Mouse (Mus musculus): ENCODE data around the gene Papln. TPM values are rescaled to one million over a fixed set of nuclear protein-coding genes. Genes with fewer than 3 reads are reported as not detected.
A peak's percentile ranks its signal among the peaks of the same experiment; 100 is the strongest.

The Papln gene
- polyA plus RNA-seq, 1 experiment from 2014 or later = 2.1 TPM

DNA sequence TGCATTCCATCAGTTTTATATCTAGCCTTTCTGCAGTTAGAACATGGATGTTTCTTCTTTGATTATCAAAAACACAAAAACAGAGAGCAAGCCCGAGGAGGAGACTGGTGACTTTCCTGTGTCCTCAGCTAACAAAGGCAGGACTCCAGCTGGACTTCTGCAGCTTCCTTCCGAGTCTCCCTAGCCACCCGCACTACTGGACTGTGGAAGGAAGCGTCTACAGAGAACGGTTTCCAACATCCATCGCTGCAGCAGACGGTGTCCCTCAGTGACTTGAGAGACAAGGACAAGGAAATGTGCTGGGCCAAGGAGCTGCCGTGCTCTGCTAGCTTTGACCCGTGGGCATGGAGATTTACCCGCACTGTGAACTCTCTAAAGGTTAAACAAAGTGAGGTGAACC lies 29.4 kb upstream of the Papln start:
- Histone ChIP-seq H3K27ac (ENCODE audit: low read depth) (no peak overlapping the region), H3K9me3 (ENCODE audit: control insufficient read depth, low read length) (no peaks in the 10 kb centered on the region), H3K27me3 (replicated peaks; ENCODE audit: control insufficient read depth, insufficient read depth, low read length) (no peaks in the 10 kb centered on the region), H3K9ac (ENCODE audit: low read length) (no peak overlapping the region), H3K4me3 (ENCODE audit: low read depth, low read length) (no peak overlapping the region), H3K4me1 (replicated peaks; ENCODE audit: control insufficient read depth, insufficient read depth, low read length) (no peaks in the 10 kb centered on the region), H3K36me3 (ENCODE audit: control insufficient read depth, insufficient read depth, low read length) (peaks cover 79% of the 10 kb centered on the region), H3K4me2 (ENCODE audit: low read length) (no peak overlapping the region)
- DNase-seq (ENCODE audit: low spot score) (no peak), ATAC-seq (replicated peaks; ENCODE audit: low FRiP score, low TSS enrichment, low read depth) (no peak)
- 88% methylated on average over 10 of the region's 10 CpGs for WGBS

- H3K36me3 ChIP-seq (ENCODE audit: control insufficient read depth, insufficient read depth, low read length) = peaks cover 57% of the 10 kb centered on the region
- H3K27ac ChIP-seq (ENCODE audit: low read depth) = no peak overlapping the region
- DNase-seq (ENCODE audit: low spot score) (no peak), ATAC-seq (replicated peaks; ENCODE audit: low FRiP score, low TSS enrichment, low read depth) (no peak)
- no peak overlapping the region for H3K4me3 ChIP-seq (ENCODE audit: low read depth, low read length)
- H3K4me1 ChIP-seq (replicated peaks; ENCODE audit: control insufficient read depth, insufficient read depth, low read length) = no peaks in the 10 kb centered on the region
- H3K9me3 ChIP-seq (ENCODE audit: control insufficient read depth, low read length) = no peaks in the 10 kb centered on the region
- H3K27me3 ChIP-seq (replicated peaks; ENCODE audit: control insufficient read depth, insufficient read depth, low read length) = no peaks in the 10 kb centered on the region
- H3K4me2 ChIP-seq (ENCODE audit: low read length) = no peak overlapping the region
- 89% methylated on average over 8 of the region's 8 CpGs for whole genome bisulfite sequencing
- H3K9ac ChIP-seq (ENCODE audit: low read length) = no peak overlapping the region
Observed at GRCm38 (mm10) chr12:83736236-83736635, 27.2 kb upstream of the Papln start.

GRCm38 (mm10) chr12:83738651-83739050 lies 24.8 kb upstream of the Papln start:
- DNase-seq (ENCODE audit: low spot score) (no peak), ATAC-seq (replicated peaks; ENCODE audit: low FRiP score, low TSS enrichment, low read depth) (no peak)
- Histone ChIP-seq H3K27me3 (replicated peaks; ENCODE audit: control insufficient read depth, insufficient read depth, low read length) (no peaks in the 10 kb centered on the region), H3K36me3 (ENCODE audit: control insufficient read depth, insufficient read depth, low read length) (peaks cover 33% of the 10 kb centered on the region), H3K4me1 (replicated peaks; ENCODE audit: control insufficient read depth, insufficient read depth, low read length) (no peaks in the 10 kb centered on the region), H3K27ac (ENCODE audit: low read depth) (no peak overlapping the region), H3K9me3 (ENCODE audit: control insufficient read depth, low read length) (no peaks in the 10 kb centered on the region), H3K4me3 (ENCODE audit: low read depth, low read length) (no peak overlapping the region), H3K4me2 (ENCODE audit: low read length) (no peak overlapping the region), H3K9ac (ENCODE audit: low read length) (no peak overlapping the region)
- 86% methylated on average over 1 of the region's 1 CpGs for WGBS

GRCm38 (mm10) chr12:83741722-83742121 lies 21.7 kb upstream of the Papln start:
- H3K4me3 ChIP-seq (ENCODE audit: low read depth, low read length) = no peak overlapping the region
- H3K27ac ChIP-seq (ENCODE audit: low read depth) = no peak overlapping the region
- no peak overlapping the region for H3K4me2 ChIP-seq (ENCODE audit: low read length)
- no peak for DNase-seq (ENCODE audit: low spot score)
- no peak overlapping the region for H3K9ac ChIP-seq (ENCODE audit: low read length)
- H3K27me3 ChIP-seq (replicated peaks; ENCODE audit: control insufficient read depth, insufficient read depth, low read length) = no peaks in the 10 kb centered on the region
- no peaks in the 10 kb centered on the region for H3K9me3 ChIP-seq (ENCODE audit: control insufficient read depth, low read length)
- WGBS = 52% methylated on average over 5 of the region's 5 CpGs
- no peak for ATAC-seq (replicated peaks; ENCODE audit: low FRiP score, low TSS enrichment, low read depth)
- no peaks in the 10 kb centered on the region for H3K4me1 ChIP-seq (replicated peaks; ENCODE audit: control insufficient read depth, insufficient read depth, low read length)
- H3K36me3 ChIP-seq (ENCODE audit: control insufficient read depth, insufficient read depth, low read length) = peaks cover 3% of the 10 kb centered on the region; the same call in 1 of the 2 replicates

DNA sequence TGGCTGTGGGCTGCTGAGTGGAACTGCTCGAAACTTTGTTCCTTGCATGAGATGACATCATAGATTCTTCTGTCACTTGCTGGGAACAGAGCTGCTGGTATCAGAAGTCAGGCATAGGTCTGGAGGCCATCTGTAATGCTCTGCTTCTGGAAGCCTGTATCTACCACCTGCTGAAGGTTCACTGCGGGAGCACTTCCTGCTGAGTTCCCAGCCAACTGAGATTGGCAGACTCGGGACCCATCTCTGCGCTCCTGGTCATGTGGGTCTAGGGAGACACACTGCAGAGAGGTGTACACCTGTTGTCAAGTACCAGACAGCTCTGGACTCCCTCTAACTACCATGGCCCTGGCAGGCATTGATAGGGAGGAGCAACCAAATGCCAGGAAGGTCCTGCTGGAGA lies 20.6 kb upstream of the Papln start:
- ATAC-seq (replicated peaks; ENCODE audit: low FRiP score, low TSS enrichment, low read depth) (no peak), DNase-seq (ENCODE audit: low spot score) (no peak)
- Histone ChIP-seq H3K4me3 (ENCODE audit: low read depth, low read length) (no peak overlapping the region), H3K27ac (ENCODE audit: low read depth) (no peak overlapping the region), H3K9me3 (ENCODE audit: control insufficient read depth, low read length) (no peaks in the 10 kb centered on the region), H3K27me3 (replicated peaks; ENCODE audit: control insufficient read depth, insufficient read depth, low read length) (no peaks in the 10 kb centered on the region), H3K4me1 (replicated peaks; ENCODE audit: control insufficient read depth, insufficient read depth, low read length) (no peaks in the 10 kb centered on the region), H3K9ac (ENCODE audit: low read length) (no peak overlapping the region), H3K4me2 (ENCODE audit: low read length) (no peak overlapping the region), H3K36me3 (ENCODE audit: control insufficient read depth, insufficient read depth, low read length) (no peaks in the 10 kb centered on the region)
- 72% methylated on average over 4 of the region's 4 CpGs for WGBS

- H3K4me1 ChIP-seq (replicated peaks; ENCODE audit: control insufficient read depth, insufficient read depth, low read length) = no peaks in the 10 kb centered on the region
- H3K9ac ChIP-seq (ENCODE audit: low read length) = no peak overlapping the region
- H3K9me3 ChIP-seq (ENCODE audit: control insufficient read depth, low read length) = no peaks in the 10 kb centered on the region
- DNase-seq (ENCODE audit: low spot score) (no peak), ATAC-seq (replicated peaks; ENCODE audit: low FRiP score, low TSS enrichment, low read depth) (no peak)
- no peaks in the 10 kb centered on the region for H3K36me3 ChIP-seq (ENCODE audit: control insufficient read depth, insufficient read depth, low read length)
- WGBS = 76% methylated on average over 3 of the region's 3 CpGs
- no peaks in the 10 kb centered on the region for H3K27me3 ChIP-seq (replicated peaks; ENCODE audit: control insufficient read depth, insufficient read depth, low read length)
- H3K4me3 ChIP-seq (ENCODE audit: low read depth, low read length) = no peak overlapping the region
- H3K4me2 ChIP-seq (ENCODE audit: low read length) = no peak overlapping the region
- no peak overlapping the region for H3K27ac ChIP-seq (ENCODE audit: low read depth)
Observed at GRCm38 (mm10) chr12:83743712-83744111, 19.7 kb upstream of the Papln start.

DNA sequence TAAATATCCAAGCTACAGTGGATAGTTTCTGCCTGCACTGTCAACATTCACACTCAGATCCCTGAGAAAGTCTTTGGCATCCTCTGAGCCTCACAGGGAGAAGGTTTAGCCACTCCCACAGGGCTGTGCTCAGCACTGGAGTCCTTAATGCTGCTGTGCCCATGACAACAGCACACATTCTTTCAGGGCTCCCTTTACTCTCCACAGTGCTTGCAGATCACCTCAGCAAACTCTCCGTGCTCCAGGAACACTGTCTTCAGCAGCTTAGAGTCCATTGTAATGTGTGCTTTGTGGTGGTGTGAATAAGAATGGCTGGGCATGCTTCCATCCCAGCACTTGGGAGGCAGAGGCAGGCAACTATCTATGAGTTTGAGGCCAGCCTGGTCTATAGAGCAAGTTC lies 14.2 kb upstream of the Papln start:
- Histone ChIP-seq H3K36me3 (ENCODE audit: control insufficient read depth, insufficient read depth, low read length) (no peaks in the 10 kb centered on the region), H3K27ac (ENCODE audit: low read depth) (no peak overlapping the region), H3K27me3 (replicated peaks; ENCODE audit: control insufficient read depth, insufficient read depth, low read length) (no peaks in the 10 kb centered on the region), H3K9me3 (ENCODE audit: control insufficient read depth, low read length) (no peaks in the 10 kb centered on the region), H3K4me2 (ENCODE audit: low read length) (no peak overlapping the region), H3K4me1 (replicated peaks; ENCODE audit: control insufficient read depth, insufficient read depth, low read length) (peaks cover 4% of the 10 kb centered on the region), H3K9ac (ENCODE audit: low read length) (no peak overlapping the region), H3K4me3 (ENCODE audit: low read depth, low read length) (no peak overlapping the region)
- ATAC-seq (replicated peaks; ENCODE audit: low FRiP score, low TSS enrichment, low read depth) (no peak), DNase-seq (ENCODE audit: low spot score) (no peak)
- 68% methylated on average over 1 of the region's 1 CpGs for WGBS

GRCm38 (mm10) chr12:83752495-83752894 lies 10.9 kb upstream of the Papln start:
- Histone ChIP-seq H3K27ac (ENCODE audit: low read depth) (no peak overlapping the region), H3K4me1 (replicated peaks; ENCODE audit: control insufficient read depth, insufficient read depth, low read length) (peaks cover 4% of the 10 kb centered on the region), H3K9ac (ENCODE audit: low read length) (no peak overlapping the region), H3K9me3 (ENCODE audit: control insufficient read depth, low read length) (no peaks in the 10 kb centered on the region), H3K36me3 (ENCODE audit: control insufficient read depth, insufficient read depth, low read length) (no peaks in the 10 kb centered on the region), H3K27me3 (replicated peaks; ENCODE audit: control insufficient read depth, insufficient read depth, low read length) (no peaks in the 10 kb centered on the region), H3K4me3 (ENCODE audit: low read depth, low read length) (no peak overlapping the region), H3K4me2 (ENCODE audit: low read length) (no peak overlapping the region)
- ATAC-seq (replicated peaks; ENCODE audit: low FRiP score, low TSS enrichment, low read depth) = no peak
- DNase-seq (ENCODE audit: low spot score) = peak; percentile 60
- 27% methylated on average over 2 of the region's 2 CpGs for WGBS

DNA sequence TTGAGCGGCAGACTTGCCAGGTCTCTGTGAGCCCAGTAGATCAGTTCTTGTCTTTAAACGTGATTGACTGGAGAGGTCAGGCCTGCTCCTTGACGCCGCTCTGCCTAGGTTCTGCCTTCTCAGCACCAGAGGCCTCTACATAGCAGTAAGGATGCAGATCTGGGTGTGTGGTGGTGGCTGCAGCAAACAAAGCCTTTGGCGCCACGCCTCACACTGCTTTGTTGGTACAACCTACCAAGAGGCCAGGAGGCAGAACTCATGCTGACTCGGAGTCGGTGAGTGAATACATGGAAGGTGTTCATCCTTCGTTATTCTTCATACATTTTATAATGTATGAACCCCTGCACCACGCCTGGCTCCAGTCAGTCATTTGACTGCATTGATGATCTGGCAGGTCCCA lies 4.7 kb upstream of the Papln start:
- ATAC-seq (replicated peaks; ENCODE audit: low FRiP score, low TSS enrichment, low read depth) = no peak

More for the DNA sequence above, 4.7 kb upstream of the Papln start:
- 74% methylated on average over 10 of the region's 10 CpGs for WGBS
- Histone ChIP-seq H3K27ac (ENCODE audit: low read depth) (no peak overlapping the region), H3K9ac (ENCODE audit: low read length) (no peak overlapping the region), H3K4me3 (ENCODE audit: low read depth, low read length) (no peak overlapping the region), H3K27me3 (replicated peaks; ENCODE audit: control insufficient read depth, insufficient read depth, low read length) (no peaks in the 10 kb centered on the region), H3K36me3 (ENCODE audit: control insufficient read depth, insufficient read depth, low read length) (no peaks in the 10 kb centered on the region), H3K9me3 (ENCODE audit: control insufficient read depth, low read length) (no peaks in the 10 kb centered on the region), H3K4me2 (ENCODE audit: low read length) (no peak overlapping the region), H3K4me1 (replicated peaks; ENCODE audit: control insufficient read depth, insufficient read depth, low read length) (peaks cover 16% of the 10 kb centered on the region)
- no peak for DNase-seq (ENCODE audit: low spot score)

All from intestine, embryonic 14.5 days (tissue).